Mouse (Mus musculus): Measurements from ENCODE around the gene Prm2.

The Prm2 gene

DNA sequence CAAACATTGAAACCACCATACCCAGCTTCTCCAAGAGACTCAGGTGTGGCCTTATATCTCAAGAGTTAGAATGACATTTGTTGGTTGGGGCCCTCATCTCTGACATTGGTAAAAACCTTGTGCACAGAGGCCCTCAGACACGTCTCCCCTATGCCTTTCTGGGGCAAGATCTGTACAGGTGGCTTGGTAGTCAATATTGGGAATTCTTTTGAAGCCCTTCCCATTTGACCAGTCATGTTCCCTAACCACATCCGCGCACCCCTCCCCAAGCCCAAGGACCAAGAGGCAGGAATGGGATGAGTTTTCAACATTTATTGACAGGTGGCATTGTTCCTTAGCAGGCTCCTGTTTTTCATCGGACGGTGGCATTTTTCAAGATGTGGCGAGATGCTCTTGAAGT lies at the start of gene Prm2:
Prm2 (minus strand) TSS at position 101 of the 400 bp plus-strand sequence.
- DNase-seq (ENCODE audit: low spot score in 2 of 2), result no peak

DNA sequence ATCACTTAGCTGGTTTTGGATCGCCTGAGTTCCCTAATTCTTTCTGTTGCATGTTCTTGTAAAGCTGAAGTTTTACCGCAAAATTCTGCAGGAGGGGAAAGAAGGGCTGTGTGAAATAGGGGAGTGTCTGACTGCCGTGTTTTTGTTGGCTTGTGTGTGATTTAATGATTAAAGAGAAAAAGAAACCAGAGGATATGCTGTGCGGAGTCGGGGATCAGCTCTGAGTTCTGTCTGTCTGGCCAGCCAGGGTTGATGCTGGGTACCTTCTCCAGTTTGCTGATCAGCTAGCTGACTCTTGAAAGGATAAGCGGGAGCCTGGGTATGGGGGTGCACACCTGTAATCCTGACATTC lies 48.4 kb upstream of the Prm2 start:
- DNase-seq (ENCODE audit: low spot score in 2 of 2), result peak in 1 of 2 experiments; percentile 29

DNA sequence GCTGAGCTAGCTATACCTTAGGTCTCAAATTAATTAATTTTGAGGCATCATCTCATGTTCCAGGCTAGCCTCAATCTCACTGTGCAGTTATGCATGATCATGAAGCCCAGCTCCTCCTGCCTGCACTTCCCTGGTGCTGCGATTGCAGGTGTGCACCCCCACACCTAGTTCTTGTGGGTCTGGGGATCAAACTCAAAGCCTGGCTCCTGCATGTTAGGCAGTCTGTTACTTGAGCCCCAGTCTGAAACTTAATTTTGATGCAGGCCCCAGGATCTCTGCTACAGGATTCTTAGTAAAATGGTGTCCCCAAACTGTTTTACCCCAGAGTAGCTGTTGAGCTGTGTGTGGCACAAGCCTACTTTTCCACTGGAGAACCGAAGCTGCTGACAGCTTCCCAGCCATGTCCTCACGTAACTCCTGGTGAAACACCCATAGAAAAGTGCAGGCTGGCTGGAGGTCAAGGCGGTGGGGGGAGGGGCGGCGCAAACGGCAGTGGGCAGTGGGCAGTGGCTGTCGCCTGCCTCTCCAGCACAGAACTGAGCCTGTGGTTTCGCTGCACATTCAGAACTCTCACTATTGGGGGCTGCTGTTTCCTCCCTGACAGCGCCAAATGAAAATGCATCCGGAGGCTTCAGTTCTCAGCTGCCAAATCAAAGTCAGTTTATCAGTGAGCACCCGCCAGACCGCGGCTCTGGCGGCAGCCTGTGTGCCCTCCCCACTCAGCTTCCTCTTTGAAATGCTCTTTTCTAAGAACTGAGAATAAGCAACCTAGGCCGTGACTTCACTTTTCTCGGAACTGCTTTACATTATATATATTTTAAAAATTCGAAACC lies 47.8 kb upstream of the Prm2 start:
- peak in 1 of 2 experiments; percentile 60 for DNase-seq (ENCODE audit: low spot score in 2 of 2)

DNA sequence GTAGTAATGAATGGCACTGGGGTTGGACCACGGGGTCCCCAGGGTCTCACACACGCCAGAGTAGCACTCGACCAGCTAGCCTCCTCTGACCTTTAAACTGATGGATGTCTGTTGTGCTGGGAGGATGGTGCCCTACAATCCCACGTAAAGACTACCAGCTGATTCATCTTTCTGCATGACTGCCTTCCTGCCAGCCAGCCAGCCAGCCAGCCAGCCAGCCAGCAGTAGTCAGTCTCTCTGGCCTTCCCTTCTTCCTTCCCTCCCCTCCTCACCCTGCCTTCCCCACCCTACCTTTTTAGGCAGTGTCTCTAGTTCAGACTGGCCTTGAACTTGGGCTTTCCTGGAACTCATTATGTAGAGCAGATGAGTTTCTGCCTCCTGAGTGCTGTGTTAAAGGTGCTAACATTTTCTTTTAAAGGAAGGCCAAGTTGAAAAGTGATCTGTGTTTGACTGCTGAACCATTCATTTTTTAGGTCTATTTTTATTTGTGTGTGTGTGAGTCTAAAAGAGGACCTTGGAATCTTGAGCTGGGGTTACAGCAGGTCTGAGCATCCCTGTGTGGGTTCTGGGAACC lies 46.4 kb upstream of the Prm2 start:
- DNase-seq (ENCODE audit: low spot score in 2 of 2), result no peak

DNA sequence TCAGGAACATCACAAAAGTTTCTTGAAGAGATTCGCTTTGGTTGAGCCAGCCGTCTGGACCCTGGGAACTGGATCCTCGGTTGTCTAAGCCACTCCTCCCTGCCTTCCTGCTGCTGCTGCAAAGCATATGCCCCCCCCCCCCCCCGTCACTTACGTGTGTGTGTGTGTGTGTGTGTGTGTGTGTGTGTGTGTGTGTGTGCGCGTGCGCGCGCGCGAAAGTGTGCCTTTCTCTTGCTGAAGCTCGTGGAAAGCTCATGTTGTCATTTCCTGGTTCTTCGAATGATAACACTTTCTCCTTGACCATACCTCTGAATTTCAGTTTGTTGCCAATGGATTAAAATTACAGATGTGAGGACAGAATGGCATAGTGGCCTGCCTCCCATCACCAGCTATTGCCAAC lies 44.1 kb upstream of the Prm2 start:
- DNase-seq (ENCODE audit: low spot score in 2 of 2), result no peak

DNA sequence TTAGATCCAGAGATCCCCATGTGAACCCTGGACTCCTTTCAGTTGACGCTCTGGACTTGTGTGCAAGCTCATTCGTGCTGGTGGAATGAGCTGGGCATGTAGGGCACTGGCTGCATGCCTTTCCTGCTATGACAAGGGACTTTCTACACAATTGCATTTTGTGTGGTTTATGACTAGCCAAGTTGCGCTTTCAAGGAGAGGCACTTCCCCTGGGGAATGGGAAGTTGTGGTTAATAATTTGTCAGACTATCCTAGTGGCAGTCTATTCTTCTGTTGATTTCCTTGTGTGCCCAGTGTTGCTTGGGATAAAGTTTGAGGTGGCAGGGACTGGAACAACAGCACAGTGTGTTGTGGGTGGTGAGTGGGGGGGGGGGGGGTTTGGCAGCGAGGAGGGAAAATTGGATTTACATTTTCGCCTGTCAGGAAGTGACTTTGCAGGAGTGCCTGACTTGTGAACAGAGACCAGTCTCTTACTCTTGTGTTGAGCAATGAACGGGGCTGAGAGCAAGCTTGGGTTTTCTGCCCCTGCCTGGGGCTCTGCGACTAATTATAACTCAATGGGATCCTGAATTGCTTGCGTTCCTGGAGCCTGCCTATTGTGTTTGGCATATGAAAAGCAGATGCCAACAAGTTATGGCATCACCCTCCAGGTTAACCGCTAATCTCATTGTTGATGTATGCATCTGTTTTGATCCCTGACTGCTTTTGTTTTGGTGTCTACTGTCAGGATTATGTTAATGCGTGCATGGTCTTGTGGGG lies 42.7 kb upstream of the Prm2 start:
- no peak for DNase-seq (ENCODE audit: low spot score in 2 of 2)

DNA sequence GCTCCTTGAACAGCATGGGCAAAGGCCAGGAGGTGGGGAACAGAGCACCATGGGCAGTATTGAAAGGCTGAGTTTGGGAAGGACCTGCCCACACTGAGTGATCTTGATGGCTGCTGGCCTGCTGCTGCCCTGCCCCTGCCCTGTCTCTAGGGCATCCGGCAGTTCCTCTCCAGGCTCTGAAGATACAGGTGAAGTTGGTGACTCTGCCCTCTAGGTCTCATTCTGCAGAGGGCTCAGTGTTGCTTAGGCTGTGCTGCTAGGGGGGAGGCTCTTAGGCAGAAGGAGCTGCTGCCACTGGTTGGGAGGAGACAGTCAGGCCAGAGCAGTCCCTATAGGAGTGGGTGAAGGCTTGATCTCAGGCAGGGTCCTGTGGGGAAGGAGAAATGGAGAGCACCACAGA lies 42.0 kb upstream of the Prm2 start:
- no peak for DNase-seq (ENCODE audit: low spot score in 2 of 2)

DNA sequence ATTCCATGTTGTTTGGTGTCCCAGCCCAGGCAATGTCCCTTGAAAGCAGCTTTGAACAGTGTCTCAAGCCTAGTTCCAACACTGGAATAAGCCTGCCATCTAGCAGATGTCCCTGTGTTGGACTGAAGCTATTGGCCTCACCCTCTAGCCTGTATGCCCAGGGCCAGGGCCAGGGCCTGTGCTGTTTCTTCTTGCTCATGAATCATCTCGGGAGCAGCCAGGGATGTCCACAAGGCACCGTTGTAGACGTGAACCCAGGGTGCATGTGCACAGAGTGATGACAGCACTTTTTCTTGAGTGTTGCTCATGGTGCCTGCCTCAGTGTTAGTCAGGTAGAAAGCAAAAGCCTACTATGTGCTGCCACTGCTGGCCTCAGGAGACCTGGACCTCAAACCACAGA lies 41.3 kb upstream of the Prm2 start:
- no peak for DNase-seq (ENCODE audit: low spot score in 2 of 2)

DNA sequence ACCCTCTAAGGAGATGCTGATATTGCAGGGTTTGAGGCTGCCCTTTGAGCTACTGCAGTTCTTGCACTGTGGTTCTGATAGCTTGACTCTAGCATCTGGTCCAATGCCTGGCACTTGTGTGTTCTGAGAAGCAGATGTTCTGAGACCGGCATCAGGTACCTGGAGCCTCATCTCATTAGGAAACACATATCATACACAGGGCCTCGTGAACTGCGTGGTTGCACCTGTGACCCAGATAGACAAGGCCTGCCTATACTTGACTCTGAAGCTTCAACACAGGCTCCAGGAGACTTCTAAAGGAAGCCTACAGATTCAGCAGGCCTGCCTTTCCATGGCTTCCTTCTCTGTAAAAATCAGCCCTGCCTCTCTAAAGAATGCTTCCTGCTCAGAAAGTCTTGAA lies 40.5 kb upstream of the Prm2 start:
- DNase-seq (ENCODE audit: low spot score in 2 of 2), result no peak

DNA sequence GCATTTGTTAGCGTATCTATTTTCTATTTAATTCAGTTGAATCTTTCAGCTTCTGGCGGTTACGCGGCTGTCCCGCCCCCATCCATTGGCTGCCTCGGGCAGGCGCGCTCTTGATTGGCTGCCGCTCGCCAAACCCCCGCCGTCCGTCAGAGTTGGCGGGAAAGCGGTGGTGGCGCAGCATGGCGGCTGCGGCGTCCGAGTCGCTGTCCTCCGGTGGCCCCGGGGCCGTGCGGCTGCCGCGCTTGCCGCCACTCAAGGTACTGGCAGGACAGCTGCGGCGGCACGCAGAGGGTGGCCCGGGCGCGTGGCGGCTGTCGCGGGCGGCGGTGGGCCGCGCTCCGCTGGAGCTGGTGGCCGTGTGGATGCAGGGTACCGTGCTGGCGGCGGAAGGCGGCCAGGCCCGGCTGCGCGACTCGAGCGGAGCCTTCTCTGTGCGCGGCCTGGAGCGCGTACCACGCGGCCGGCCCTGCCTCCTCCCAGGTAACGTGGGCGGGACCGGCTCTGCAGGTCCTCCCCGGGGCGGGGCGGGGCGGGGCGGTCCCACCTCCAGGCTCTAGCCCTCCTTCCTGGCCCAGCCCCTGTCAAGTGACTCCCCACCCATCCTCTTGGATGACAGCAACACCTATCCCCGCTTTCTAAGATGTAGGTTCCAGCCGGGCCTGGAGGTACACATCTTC lies 39.1 kb upstream of the Prm2 start, which contains the start of gene Rmi2:
Rmi2 (plus strand) TSS at position 149 of the 677 bp plus-strand sequence.
- DNase-seq (ENCODE audit: low spot score in 2 of 2), result peak; percentile 81 to 85

DNA sequence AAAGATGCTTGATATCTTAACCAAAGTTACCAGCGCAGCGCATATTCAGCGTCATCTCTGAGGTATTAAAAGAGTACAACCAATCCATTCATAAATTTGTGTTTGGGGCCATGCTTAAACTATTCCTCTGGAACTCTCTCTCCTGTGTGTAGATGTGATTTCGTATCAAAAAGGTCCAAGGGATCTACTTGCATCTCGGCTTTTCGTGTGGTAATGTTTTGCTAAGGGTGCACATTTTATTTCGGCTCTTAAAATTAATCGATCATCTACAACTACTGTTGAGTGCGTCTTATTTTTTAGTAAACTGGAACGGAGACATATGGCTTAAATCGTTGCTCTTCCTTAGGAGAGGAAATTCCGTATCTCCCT lies 38.6 kb upstream of the Prm2 start:
- no peak for DNase-seq (ENCODE audit: low spot score in 2 of 2)

DNA sequence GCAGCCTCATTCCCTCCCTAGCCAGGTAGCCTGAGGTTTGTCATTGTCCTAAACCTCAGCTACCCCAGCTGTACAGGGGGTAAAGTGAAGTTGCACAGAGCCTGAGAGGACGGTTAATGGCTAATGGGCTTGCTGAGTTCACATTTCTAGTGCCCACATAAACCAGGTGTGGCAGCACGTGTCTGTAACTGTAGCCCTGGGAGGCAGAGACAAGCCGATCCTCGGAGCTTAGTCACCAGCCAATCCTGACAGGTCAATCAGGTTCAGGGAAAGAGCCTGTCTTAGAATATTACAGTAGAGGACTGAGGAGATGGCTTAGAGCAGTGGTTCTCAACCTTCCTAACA lies 32.5 kb upstream of the Prm2 start:
- no peak for DNase-seq (ENCODE audit: low spot score in 2 of 2)

DNA sequence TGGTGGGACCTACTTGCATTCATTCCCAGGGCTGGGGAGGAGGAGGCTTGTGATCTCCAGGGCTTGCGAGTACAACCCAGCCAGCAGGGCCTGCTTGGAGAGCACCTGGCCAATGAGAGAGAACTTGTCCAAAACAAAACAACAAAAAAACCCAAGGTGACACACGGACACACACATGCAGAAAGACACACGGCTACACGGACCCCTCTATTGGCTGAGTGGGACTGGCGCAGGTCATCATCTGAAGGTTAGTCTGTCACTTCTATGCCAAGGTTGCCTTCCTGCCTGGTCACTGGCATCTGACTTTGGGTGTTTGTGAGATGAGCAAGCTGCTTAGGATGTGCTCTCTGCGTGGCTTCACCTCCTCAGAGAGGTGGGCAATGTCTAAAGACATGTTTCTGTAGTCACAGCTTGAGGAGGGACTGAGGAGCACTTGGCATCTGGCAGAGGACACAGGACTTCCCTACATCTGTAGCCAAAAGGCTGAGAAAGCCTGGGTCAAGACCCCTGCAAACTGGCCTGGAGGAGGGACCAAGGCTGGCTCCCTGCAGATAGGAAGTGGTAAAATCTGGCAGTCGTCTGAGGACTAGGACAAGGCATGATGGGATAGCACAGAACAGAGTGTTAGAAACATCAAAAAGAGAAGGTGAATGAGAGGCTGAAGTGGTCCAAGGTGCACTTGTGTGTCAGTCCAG lies 32.0 kb upstream of the Prm2 start:
- no peak for DNase-seq (ENCODE audit: low spot score in 2 of 2)

DNA sequence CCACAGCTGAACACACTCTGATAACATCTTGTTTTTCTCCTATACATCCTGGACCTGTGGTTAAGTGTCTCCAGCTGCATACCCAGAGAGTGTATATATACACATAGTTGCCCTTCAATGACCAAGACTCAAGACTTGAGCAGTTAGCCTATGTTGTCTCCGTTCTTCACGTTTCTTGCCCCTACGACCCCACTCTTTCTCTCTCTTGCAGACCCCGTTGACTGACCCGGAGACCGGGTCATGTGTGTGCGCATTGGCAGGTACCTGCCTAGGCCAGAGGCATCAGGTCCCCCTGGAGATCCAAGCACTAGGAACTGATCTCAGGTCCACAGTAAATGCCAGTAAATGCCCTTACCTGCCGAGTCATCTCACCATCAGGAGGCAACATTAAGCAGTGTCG lies 31.3 kb upstream of the Prm2 start:
- no peak for DNase-seq (ENCODE audit: low spot score in 2 of 2)

DNA sequence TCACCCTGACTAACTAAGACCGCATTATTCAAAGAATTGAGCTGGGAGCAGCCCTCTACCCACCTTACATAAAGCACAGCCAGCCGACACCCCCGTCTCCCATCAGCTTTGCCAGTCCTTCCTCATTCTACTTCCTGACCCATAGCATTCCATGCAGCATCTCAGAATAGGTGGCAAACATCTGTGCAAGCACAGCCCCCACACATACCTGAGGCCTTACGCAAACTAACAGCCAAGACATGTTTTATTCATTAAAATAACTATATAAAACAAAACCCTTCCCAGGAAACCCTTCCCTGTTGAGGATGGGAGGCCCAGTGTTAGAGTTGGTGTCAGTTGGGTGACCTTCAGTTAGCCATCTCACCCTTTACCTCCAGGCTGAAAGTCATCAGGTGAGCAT lies 29.9 kb upstream of the Prm2 start:
- no peak for DNase-seq (ENCODE audit: low spot score in 2 of 2)

DNA sequence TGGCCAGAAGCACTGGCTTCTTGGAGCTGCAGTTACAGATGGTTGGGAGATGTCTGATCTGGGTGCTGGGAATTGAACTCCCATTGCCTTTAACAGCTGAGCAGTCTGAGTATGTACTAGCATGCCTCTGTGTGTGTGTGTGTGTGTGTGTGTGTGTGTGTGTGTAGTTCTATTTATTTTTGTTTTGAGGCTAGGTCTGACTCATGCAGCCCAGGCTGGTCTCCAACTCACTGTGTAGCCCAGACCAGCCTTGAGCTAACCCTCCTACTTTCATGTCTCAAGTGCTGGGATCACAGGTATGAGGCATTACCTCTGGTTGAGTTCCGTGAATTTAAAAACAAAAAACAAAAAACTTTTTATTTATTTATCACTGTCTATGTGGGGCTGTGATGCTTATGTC lies 28.6 kb upstream of the Prm2 start:
- DNase-seq (ENCODE audit: low spot score in 2 of 2), result no peak

DNA sequence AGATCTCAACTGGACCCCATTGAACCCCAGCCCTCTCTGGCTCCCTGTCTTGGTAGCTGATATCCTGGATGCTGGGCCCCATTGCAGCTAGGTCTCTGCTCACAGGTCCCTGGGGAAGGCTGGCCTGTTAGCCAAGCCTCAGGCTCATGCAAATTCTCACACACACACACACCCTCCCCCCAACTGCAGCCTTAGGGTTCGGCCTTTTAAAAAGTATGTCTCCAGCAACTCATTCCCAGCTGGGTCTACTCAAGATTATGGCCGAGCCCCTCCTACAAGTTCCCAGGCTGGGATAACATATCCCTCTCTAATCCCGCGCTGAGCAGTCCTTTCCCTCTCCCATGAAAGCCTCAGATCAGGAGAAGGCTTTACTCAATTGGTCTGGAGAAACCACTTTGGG lies 25.5 kb upstream of the Prm2 start:
- DNase-seq (ENCODE audit: low spot score in 2 of 2), result peak in 1 of 2 experiments; percentile 40

DNA sequence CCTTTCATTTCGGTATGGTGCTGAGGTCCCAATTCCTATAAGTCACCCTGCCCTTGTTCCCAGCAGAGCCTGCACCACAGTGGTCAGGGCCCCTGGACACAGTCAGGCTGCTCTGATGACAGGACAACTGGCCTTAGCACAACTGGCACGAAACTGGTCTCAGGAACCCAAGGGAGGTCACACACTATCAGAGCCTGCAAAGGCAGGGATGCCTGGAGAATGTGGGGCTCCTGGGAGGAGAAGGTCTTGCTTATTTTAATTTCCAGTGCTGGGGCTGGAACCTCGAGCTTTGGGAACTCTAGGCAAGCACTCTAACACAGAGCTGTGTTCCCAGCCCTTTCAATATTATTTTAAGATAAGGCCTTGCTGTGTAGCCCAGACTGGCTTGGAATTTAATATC lies 24.0 kb upstream of the Prm2 start:
- peak in 1 of 2 experiments; percentile 34 for DNase-seq (ENCODE audit: low spot score in 2 of 2)

DNA sequence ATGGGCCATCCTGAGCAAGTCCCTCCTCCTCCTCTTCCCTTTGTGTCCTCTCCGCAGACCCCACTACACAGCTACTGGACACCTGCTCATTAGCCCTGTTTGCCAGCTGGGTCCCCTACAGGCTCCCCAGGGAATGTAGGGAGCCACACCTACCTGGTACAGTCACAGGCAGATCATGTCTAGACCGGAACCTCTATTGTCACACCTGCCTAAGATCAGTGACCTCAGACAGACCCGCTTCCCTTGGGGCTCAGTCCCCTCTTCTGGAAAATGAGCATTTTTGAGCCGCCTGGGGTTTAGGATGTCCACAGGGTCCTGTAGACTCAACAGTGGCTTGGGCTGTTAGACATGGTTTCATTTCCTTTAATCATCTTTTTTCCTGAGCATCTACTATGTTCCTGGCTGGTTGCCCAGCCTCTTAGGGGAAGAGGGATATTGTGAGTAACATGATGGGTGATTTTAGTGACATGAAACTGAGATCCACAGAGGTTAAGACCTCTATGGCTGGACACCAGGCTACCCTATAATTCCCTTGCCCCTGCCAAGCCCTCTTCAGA lies 22.7 kb upstream of the Prm2 start:
- no peak for DNase-seq (ENCODE audit: low spot score in 2 of 2)

DNA sequence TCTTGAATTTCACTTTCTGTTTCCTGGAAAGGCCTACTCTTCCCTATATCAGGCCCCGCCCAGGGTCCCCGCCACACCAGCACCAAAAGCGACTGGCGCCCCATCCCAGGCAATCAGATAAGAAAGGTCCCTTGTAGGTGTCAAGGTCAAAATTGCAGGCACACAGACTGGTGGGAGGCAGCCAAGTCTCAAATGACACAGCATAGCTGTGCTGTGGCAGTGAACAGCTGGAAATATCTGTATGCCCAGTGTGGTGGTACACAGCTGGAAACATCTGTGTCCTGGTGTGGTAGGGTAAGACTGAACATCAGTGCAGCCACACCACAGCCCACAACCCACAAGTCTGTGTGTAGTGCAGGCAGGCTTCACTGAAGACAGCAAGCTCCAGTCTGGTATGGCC lies 18.9 kb upstream of the Prm2 start:
- no peak for DNase-seq (ENCODE audit: low spot score in 2 of 2)

DNA sequence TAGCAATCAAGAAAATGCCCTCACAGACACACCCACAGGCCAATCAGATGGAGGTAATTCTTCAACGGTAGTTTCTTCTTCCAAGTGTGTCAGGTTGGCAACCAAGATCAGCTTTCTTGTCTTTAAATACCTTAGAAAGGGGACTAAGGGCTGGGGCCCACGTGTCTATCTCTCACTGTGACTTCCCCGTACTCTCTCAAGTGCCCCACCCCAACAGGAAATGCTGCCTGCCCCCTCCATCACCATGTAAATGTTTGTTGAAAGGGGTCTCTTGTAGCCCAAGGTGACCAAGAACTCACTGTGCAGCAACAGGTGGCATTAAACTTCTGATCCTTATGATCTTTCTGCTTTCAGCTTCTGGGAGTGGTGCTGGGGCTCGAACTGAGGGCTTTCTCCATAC lies 17.8 kb upstream of the Prm2 start:
- DNase-seq (ENCODE audit: low spot score in 2 of 2), result no peak

All from heart, adult 9 months (tissue).